Comparison of ENCODE assay signal across 7 mouse cellular contexts in genomic region chr16:33683206-33684161, GRCm38 (mm10). TPM values are rescaled to one million over a fixed set of nuclear protein-coding genes. Genes with fewer than 3 reads are reported as not detected.
DNase-seq lines count a peak whose midpoint lies in the region; ATAC-seq and TF ChIP-seq lines count a peak whose summit lies in the region.

No protein-coding gene starts in this region.

- no peak for TF ChIP-seq EP300 in heart, postnatal 0 days (IDR thresholded peaks at IDR 0.05; ENCODE audit: low read depth)

- peak in 1 of 2 experiments; percentile 30 for DNase-seq in spleen, adult 2 months (ENCODE audit: low read depth in 1 of 2, low spot score in 2 of 2)
- DNase-seq in spleen, adult 12 weeks (ENCODE audit: low spot score) = no peak
- DNase-seq in embryonic facial prominence, embryonic 10.5 days (ENCODE audit: low spot score) = peak; percentile 26
- no peak for DNase-seq in heart, postnatal 0 days (ENCODE audit: low spot score)
- DNase-seq in yolk sac, embryonic 10.5 days (ENCODE audit: low spot score) = no peak
- DNase-seq in frontal cortex, postnatal 36 days (ENCODE audit: low spot score in 2 of 2) = no peak

- H3K4me1 ChIP-seq in spleen, adult 2 months (ENCODE audit: control insufficient read depth, insufficient read depth, insufficient read length) = peaks cover 25% of the 10 kb centered on the region
- peaks cover 58% of the 10 kb centered on the region for H3K4me1 ChIP-seq in embryonic facial prominence, embryonic 10.5 days
- peaks cover 27% of the 10 kb centered on the region; the same call in 1 of the 2 replicates for H3K4me1 ChIP-seq in heart, postnatal 0 days (ENCODE audit: control insufficient read depth, insufficient read depth)
- peaks cover 55% of the 10 kb centered on the region for H3K4me1 ChIP-seq in midbrain, embryonic 12.5 days

- no peak for TF ChIP-seq POLR2A in spleen, adult 2 months (IDR thresholded peaks at IDR 0.05; ENCODE audit: low read depth, low read length)

- H3K4me3 ChIP-seq in spleen, adult 2 months (ENCODE audit: extremely low read depth, insufficient read depth, insufficient read length) = peak overlapping the region; percentile 60
- H3K4me3 ChIP-seq in embryonic facial prominence, embryonic 10.5 days = peak overlapping the region; percentile 80
- H3K4me3 ChIP-seq in heart, postnatal 0 days (ENCODE audit: low read depth, low read length) = peak overlapping the region; percentile 75
- H3K4me3 ChIP-seq in midbrain, embryonic 12.5 days = peak overlapping the region; percentile 88

- H3K27ac ChIP-seq in spleen, adult 2 months (ENCODE audit: insufficient read depth, low read length) = peak overlapping the region; percentile 85
- peak overlapping the region; percentile 92; the same call in 1 of the 2 replicates for H3K27ac ChIP-seq in embryonic facial prominence, embryonic 10.5 days (replicated peaks)
- H3K27ac ChIP-seq in heart, postnatal 0 days (ENCODE audit: low read depth) = peak overlapping the region; percentile 91
- H3K27ac ChIP-seq in midbrain, embryonic 12.5 days (replicated peaks) = peak overlapping the region; percentile 85

- 57% methylated on average over 13 of the region's 13 CpGs for WGBS in spleen, adult 2 months
- 65% methylated on average over 13 of the region's 13 CpGs for WGBS in embryonic facial prominence, embryonic 10.5 days
- 70% methylated on average over 13 of the region's 13 CpGs for WGBS in heart, postnatal 0 days
- 58% methylated on average over 13 of the region's 13 CpGs for WGBS in midbrain, embryonic 12.5 days

- no peaks in the 10 kb centered on the region for H3K27me3 ChIP-seq in spleen, adult 2 months (ENCODE audit: control insufficient read depth, insufficient read depth, low read length)
- no peaks in the 10 kb centered on the region for H3K27me3 ChIP-seq in embryonic facial prominence, embryonic 10.5 days (replicated peaks; ENCODE audit: low read depth, poor library complexity, severe bottlenecking)
- no peaks in the 10 kb centered on the region for H3K27me3 ChIP-seq in heart, postnatal 0 days (ENCODE audit: control insufficient read depth, insufficient read depth, low read length)
- no peaks in the 10 kb centered on the region for H3K27me3 ChIP-seq in midbrain, embryonic 12.5 days

- H3K9ac ChIP-seq in heart, postnatal 0 days (replicated peaks; ENCODE audit: low read depth, low read length) = peak overlapping the region; percentile 92
- H3K9ac ChIP-seq in midbrain, embryonic 12.5 days (replicated peaks) = peak overlapping the region; percentile 96

- H3K36me3 ChIP-seq in spleen, adult 2 months (ENCODE audit: control insufficient read depth, insufficient read depth, low read length) = no peaks in the 10 kb centered on the region
- no peaks in the 10 kb centered on the region; the same call in 1 of the 2 replicates for H3K36me3 ChIP-seq in embryonic facial prominence, embryonic 10.5 days (replicated peaks)
- H3K36me3 ChIP-seq in heart, postnatal 0 days (replicated peaks; ENCODE audit: control insufficient read depth, insufficient read depth, low read length) = no peaks in the 10 kb centered on the region
- no peaks in the 10 kb centered on the region for H3K36me3 ChIP-seq in midbrain, embryonic 12.5 days

- ATAC-seq in heart, postnatal 0 days (ENCODE audit: insufficient read depth, low read depth) = 0 out of 2 replicates have a peak, but pooled peaks have one; percentile 3
- peak; percentile 40; the same call in 1 of the 2 replicates for ATAC-seq in midbrain, embryonic 12.5 days (ENCODE audit: low FRiP score, low read depth)

- H3K9me3 ChIP-seq in embryonic facial prominence, embryonic 10.5 days = no peaks in the 10 kb centered on the region
- no peaks in the 10 kb centered on the region for H3K9me3 ChIP-seq in heart, postnatal 0 days (replicated peaks; ENCODE audit: control insufficient read depth, low read length)
- no peaks in the 10 kb centered on the region for H3K9me3 ChIP-seq in midbrain, embryonic 12.5 days

- no peak for TF ChIP-seq CTCF in spleen, adult 2 months (IDR thresholded peaks at IDR 0.05; ENCODE audit: extremely low read depth, insufficient read depth, insufficient read length, insufficient replicate concordance)
- TF ChIP-seq CTCF in heart, postnatal 0 days (IDR thresholded peaks at IDR 0.05; ENCODE audit: low read depth) = no peak

- H3K4me2 ChIP-seq in heart, postnatal 0 days (ENCODE audit: low read depth, low read length) = peak overlapping the region; percentile 71
- H3K4me2 ChIP-seq in midbrain, embryonic 12.5 days (replicated peaks) = peak overlapping the region; percentile 79

RNA-seq across cellular contexts. Expression of gene Heg1, which starts 0.7 kb away (rescaled TPM):
- 36.0 and 42.4 TPM in 2 replicates for polyA plus RNA-seq in spleen, adult 2 months (2012; rRNA removed)
- polyA plus RNA-seq in embryonic facial prominence, embryonic 10.5 days (2016; fragmentation: Nextera tagmentation; extraction: Ambion mirVana) = 11.8 and 15.0 TPM in 2 replicates
- total RNA-seq in heart, postnatal 0 days (2014; rRNA removed; ENCODE audit: low replicate concordance) = 93.7 and 94.2 TPM in 2 replicates
- polyA plus RNA-seq in heart, postnatal 0 days (2015; fragmentation: Nextera tagmentation; extraction: Ambion mirVana) = 24.5 and 28.7 TPM in 2 replicates
- 34.1 and 39.9 TPM in 2 replicates for polyA plus RNA-seq in midbrain, embryonic 12.5 days (2016; fragmentation: Nextera tagmentation; extraction: Ambion mirVana)
